Mouse (Mus musculus) myocyte (in vitro differentiated cells): ENCODE results near the gene Ilvbl.

Experiments
- MAX ChIP-seq: IDR thresholded peaks from one replicate; pipeline ENCODE4 v1.6.1; 2011; ENCODE audit warnings: low read depth, mild to moderate bottlenecking, control low read depth
- POLR2A ChIP-seq: IDR thresholded peaks from one replicate; pipeline ENCODE4 v1.6.1; 2011; ENCODE audit warnings: low read depth, mild to moderate bottlenecking, control low read depth, moderate library complexity; ENCODE audit not compliant: insufficient read length
- TCF12 ChIP-seq: IDR thresholded peaks from one replicate; pipeline ENCODE4 v1.6.1; 2011; ENCODE audit warnings: mild to moderate bottlenecking, control low read depth; ENCODE audit not compliant: poor library complexity, insufficient read depth, severe bottlenecking
- USF1 ChIP-seq: IDR thresholded peaks from one replicate; pipeline ENCODE4 v1.6.1; 2011; ENCODE audit warnings: low read depth, mild to moderate bottlenecking, control low read depth, moderate library complexity

DNA sequence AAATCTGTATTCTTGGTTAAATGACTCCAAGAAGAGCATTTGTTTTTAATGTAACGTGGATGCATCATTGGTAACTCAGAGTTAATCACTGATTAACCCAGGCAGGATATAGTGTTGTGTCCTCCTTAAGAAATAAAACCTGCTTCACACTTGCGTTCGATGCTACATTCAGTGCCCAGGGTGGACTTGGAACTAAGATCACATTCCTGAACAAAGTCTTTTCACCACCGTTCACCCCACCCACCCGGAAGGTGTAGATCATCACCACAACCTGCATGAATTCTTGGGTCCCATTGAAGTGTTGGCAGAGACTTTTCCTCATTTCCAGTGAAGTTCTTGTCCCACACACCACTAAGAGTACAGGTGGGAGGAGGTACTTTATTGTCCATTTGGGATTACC is 19.6 kb downstream of the Ilvbl start:
- TF ChIP-seq TCF12, result no peak
- TF ChIP-seq MAX, result no peak
- TF ChIP-seq USF1, result no peak
- no peak for TF ChIP-seq POLR2A
